In the genomic region with DNA sequence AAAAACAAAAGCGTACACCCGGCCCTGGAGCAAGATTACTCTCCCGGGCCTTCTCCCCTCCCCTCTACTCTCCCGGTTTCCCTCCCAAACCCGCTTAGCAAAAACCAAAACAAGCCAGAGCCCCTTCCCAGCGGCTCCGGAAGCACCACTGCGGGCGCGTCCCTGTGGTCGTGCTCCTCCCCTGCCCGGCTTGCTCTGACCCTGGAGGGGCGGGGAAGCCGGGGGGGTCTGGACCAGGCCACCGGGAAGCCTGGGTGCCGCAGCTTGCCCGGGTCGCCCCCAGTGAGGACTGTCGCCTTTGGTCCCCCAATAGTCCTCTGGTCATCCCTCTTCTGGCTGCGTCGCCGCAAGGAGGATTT, we compare ENCODE assay signal across 7 mouse cellular contexts. TPM values are rescaled to one million over a fixed set of nuclear protein-coding genes. Genes with fewer than 3 reads are reported as not detected.
A peak's percentile ranks its signal among the peaks of the same experiment; 100 is the strongest.
DNase-seq lines count a peak whose midpoint lies in the region; ATAC-seq and TF ChIP-seq lines count a peak whose summit lies in the region.

No protein-coding gene starts in this region.

- H3K4me3 ChIP-seq in bone marrow, adult 2 months (replicated peaks; ENCODE audit: control insufficient read depth, low read depth, low read length), result peak overlapping the region; percentile 74
- H3K4me3 ChIP-seq in liver, embryonic 13.5 days (replicated peaks), result peak overlapping the region; percentile 64
- H3K4me3 ChIP-seq in midbrain, embryonic 16.5 days (ENCODE audit: low read depth, low read length), result peak overlapping the region; percentile 83

- peak overlapping the region; percentile 81 for H3K4me2 ChIP-seq in liver, embryonic 13.5 days
- H3K4me2 ChIP-seq in midbrain, embryonic 16.5 days (ENCODE audit: low read length), result peak overlapping the region; percentile 84

- DNase-seq in MN1 (ENCODE audit: low spot score), result peak; percentile 60
- peak; percentile 69 for DNase-seq in gastrocnemius, postnatal 10 days
- peak; percentile 26 for DNase-seq in induced T-regulatory cell, adult 2 months (ENCODE audit: low read depth)
- DNase-seq in liver, embryonic 13.5 days, result peak; percentile 1
- peak; percentile 29 to 32 for DNase-seq in thymus, postnatal 10 days (ENCODE audit: low spot score in 2 of 2)

- H3K9ac ChIP-seq in liver, embryonic 13.5 days, result peak overlapping the region; percentile 65
- H3K9ac ChIP-seq in midbrain, embryonic 16.5 days (ENCODE audit: low read depth, low read length), result peak overlapping the region; percentile 85

- no peak for TF ChIP-seq CTCF in bone marrow, adult 2 months (IDR thresholded peaks at IDR 0.05; ENCODE audit: control insufficient read depth, insufficient read depth, low read length)

- no peaks in the 10 kb centered on the region for H3K36me3 ChIP-seq in liver, embryonic 13.5 days
- H3K36me3 ChIP-seq in midbrain, embryonic 16.5 days (ENCODE audit: control insufficient read depth, insufficient read depth, low read length), result no peaks in the 10 kb centered on the region

- peak overlapping the region; percentile 54 for H3K27ac ChIP-seq in bone marrow, adult 2 months (ENCODE audit: control insufficient read depth, insufficient read depth, low read depth, low read length, poor library complexity)
- H3K27ac ChIP-seq in liver, embryonic 13.5 days, result peak overlapping the region; percentile 26
- peak overlapping the region; percentile 77 for H3K27ac ChIP-seq in midbrain, embryonic 16.5 days (ENCODE audit: low read length)

- no peaks in the 10 kb centered on the region for H3K4me1 ChIP-seq in bone marrow, adult 2 months (ENCODE audit: control insufficient read depth, insufficient read depth, low read length)
- peaks cover 14% of the 10 kb centered on the region for H3K4me1 ChIP-seq in liver, embryonic 13.5 days (replicated peaks)
- peaks cover 16% of the 10 kb centered on the region for H3K4me1 ChIP-seq in midbrain, embryonic 16.5 days (ENCODE audit: control insufficient read depth, insufficient read depth, low read length)

- peak; percentile 60 for ATAC-seq in liver, embryonic 13.5 days (ENCODE audit: low read depth)
- peak; percentile 69 for ATAC-seq in midbrain, embryonic 16.5 days

- no peak for TF ChIP-seq POLR2A in bone marrow, adult 2 months (IDR thresholded peaks at IDR 0.05; ENCODE audit: borderline replicate concordance, control insufficient read depth, low read depth, low read length)

- under 1% methylated on average over 22 of the region's 22 CpGs for WGBS in bone marrow, adult 2 months
- WGBS in liver, embryonic 13.5 days (ENCODE audit: insufficient replicate concordance), result under 1% methylated on average over 22 of the region's 22 CpGs
- WGBS in midbrain, embryonic 16.5 days, result under 1% methylated on average over 22 of the region's 22 CpGs

- H3K27me3 ChIP-seq in liver, embryonic 13.5 days, result peaks cover 38% of the 10 kb centered on the region
- H3K27me3 ChIP-seq in midbrain, embryonic 16.5 days (ENCODE audit: control insufficient read depth, insufficient read depth, low read depth, low read length), result no peaks in the 10 kb centered on the region

- no peaks in the 10 kb centered on the region for H3K9me3 ChIP-seq in liver, embryonic 13.5 days (replicated peaks)
- no peaks in the 10 kb centered on the region for H3K9me3 ChIP-seq in midbrain, embryonic 16.5 days (replicated peaks; ENCODE audit: control insufficient read depth, low read length, poor library complexity, severe bottlenecking)

RNA-seq across cellular contexts. Expression of a gene that starts 0.8 kb away (rescaled TPM):
- 10.9 and 13.3 TPM in 2 replicates for polyA plus RNA-seq in bone marrow, adult 2 months (2011; ENCODE audit: insufficient read depth, insufficient read length, low replicate concordance, missing spikeins)
- total RNA-seq in gastrocnemius, postnatal 10 days (2021), result 10 to 100 TPM; 11.0 to 12.9 TPM
- polyA plus RNA-seq in liver, embryonic 13.5 days (2015; fragmentation: Nextera tagmentation; extraction: Ambion mirVana), result 1.5 TPM in 2 replicates
- polyA plus RNA-seq in midbrain, embryonic 16.5 days (2015; fragmentation: Nextera tagmentation; extraction: Ambion mirVana), result 1.6 and 1.7 TPM in 2 replicates

Comparison
In these comparisons a context has a peak if more than half of its experiments do, and no peak if none do; other contexts are left out.
1. Peak in every context shown above with its lines: DNase-seq, ATAC-seq, H3K4me3 ChIP-seq and H3K27ac ChIP-seq.
2. DNase-seq: peak in every context shown above with its lines; median percentile 69 in gastrocnemius, postnatal 10 days; 60 in MN1; 30 in thymus, postnatal 10 days; 26 in induced T-regulatory cell, adult 2 months; 1 in liver, embryonic 13.5 days.
3. H3K27ac ChIP-seq: peak in every context shown above with its lines; median percentile 77 in midbrain, embryonic 16.5 days; 54 in bone marrow, adult 2 months; 26 in liver, embryonic 13.5 days.